Mouse (Mus musculus): Measurements from ENCODE around the gene Tgfa. TPM values are rescaled to one million over a fixed set of nuclear protein-coding genes. Genes with fewer than 3 reads are reported as not detected.

Tgfa gene
- polyA plus RNA-seq, 1 experiment from 2014 or later = 4.2 TPM

- 69% methylated on average over 12 of the region's 12 CpGs for WGBS
- peaks cover 13% of the 10 kb centered on the region; the same call in 1 of the 2 replicates for H3K4me1 ChIP-seq
- no peak overlapping the region for H3K4me2 ChIP-seq
- no peaks in the 10 kb centered on the region for H3K27me3 ChIP-seq
- no peak overlapping the region for H3K4me3 ChIP-seq
- ATAC-seq (ENCODE audit: borderline replicate concordance, extremely low read depth, low FRiP score, low TSS enrichment) = no peak
- H3K27ac ChIP-seq = no peak overlapping the region
- no peaks in the 10 kb centered on the region for H3K9me3 ChIP-seq
- no peak overlapping the region for H3K9ac ChIP-seq
- H3K36me3 ChIP-seq = no peaks in the 10 kb centered on the region
Measured at GRCm38 (mm10) chr6:86211081-86211763, 16.2 kb downstream of the Tgfa start.

GRCm38 (mm10) chr6:86212871-86213640, 18.0 kb downstream of the Tgfa start:
- no peaks in the 10 kb centered on the region for H3K36me3 ChIP-seq
- no peak overlapping the region for H3K27ac ChIP-seq
- ATAC-seq (ENCODE audit: borderline replicate concordance, extremely low read depth, low FRiP score, low TSS enrichment) = no peak
- no peak overlapping the region for H3K4me3 ChIP-seq
- H3K4me1 ChIP-seq = peaks cover 13% of the 10 kb centered on the region; the same call in 1 of the 2 replicates
- 41% methylated on average over 3 of the region's 3 CpGs for WGBS
- no peak overlapping the region for H3K9ac ChIP-seq
- no peaks in the 10 kb centered on the region for H3K9me3 ChIP-seq
- no peaks in the 10 kb centered on the region for H3K27me3 ChIP-seq
- no peak overlapping the region for H3K4me2 ChIP-seq

- Histone ChIP-seq H3K27ac (no peak overlapping the region), H3K4me2 (no peak overlapping the region), H3K9me3 (no peaks in the 10 kb centered on the region), H3K4me1 (peaks cover 22% of the 10 kb centered on the region), H3K27me3 (no peaks in the 10 kb centered on the region), H3K9ac (no peak overlapping the region), H3K4me3 (no peak overlapping the region), H3K36me3 (no peaks in the 10 kb centered on the region)
- ATAC-seq (ENCODE audit: borderline replicate concordance, extremely low read depth, low FRiP score, low TSS enrichment) = no peak
- 85% methylated on average over 2 of the region's 2 CpGs for WGBS
Measured at GRCm38 (mm10) chr6:86218066-86218465, 23.0 kb downstream of the Tgfa start.

- Histone ChIP-seq H3K9me3 (no peaks in the 10 kb centered on the region), H3K27me3 (no peaks in the 10 kb centered on the region), H3K4me1 (peaks cover 22% of the 10 kb centered on the region), H3K36me3 (no peaks in the 10 kb centered on the region), H3K27ac (no peak overlapping the region; the same call in 1 of the 2 replicates), H3K9ac (no peak overlapping the region), H3K4me2 (no peak overlapping the region), H3K4me3 (no peak overlapping the region)
- 72% methylated on average over 4 of the region's 4 CpGs for WGBS
- no peak for ATAC-seq (ENCODE audit: borderline replicate concordance, extremely low read depth, low FRiP score, low TSS enrichment)
Measured at GRCm38 (mm10) chr6:86218739-86219138, 23.7 kb downstream of the Tgfa start.

GRCm38 (mm10) chr6:86219494-86219893, 24.5 kb downstream of the Tgfa start:
- no peak for ATAC-seq (ENCODE audit: borderline replicate concordance, extremely low read depth, low FRiP score, low TSS enrichment)
- Histone ChIP-seq H3K4me3 (no peak overlapping the region), H3K9me3 (no peaks in the 10 kb centered on the region), H3K4me1 (peaks cover 22% of the 10 kb centered on the region), H3K36me3 (no peaks in the 10 kb centered on the region), H3K27ac (peak overlapping the region; percentile 50), H3K4me2 (no peak overlapping the region), H3K27me3 (no peaks in the 10 kb centered on the region), H3K9ac (no peak overlapping the region)
- 46% methylated on average over 5 of the region's 5 CpGs for WGBS

GRCm38 (mm10) chr6:86220171-86220570, 25.1 kb downstream of the Tgfa start:
- no peak overlapping the region for H3K4me3 ChIP-seq
- peak overlapping the region; percentile 50 for H3K27ac ChIP-seq
- no peaks in the 10 kb centered on the region for H3K27me3 ChIP-seq
- H3K36me3 ChIP-seq = no peaks in the 10 kb centered on the region
- 44% methylated on average over 4 of the region's 4 CpGs for WGBS
- no peaks in the 10 kb centered on the region for H3K9me3 ChIP-seq
- no peak overlapping the region for H3K4me2 ChIP-seq
- H3K4me1 ChIP-seq = peaks cover 22% of the 10 kb centered on the region
- H3K9ac ChIP-seq = no peak overlapping the region
- no peak for ATAC-seq (ENCODE audit: borderline replicate concordance, extremely low read depth, low FRiP score, low TSS enrichment)

GRCm38 (mm10) chr6:86222381-86222780, 27.4 kb downstream of the Tgfa start:
- Histone ChIP-seq H3K4me3 (no peak overlapping the region), H3K27ac (peak overlapping the region; percentile 70), H3K4me1 (peaks cover 22% of the 10 kb centered on the region), H3K9ac (no peak overlapping the region), H3K36me3 (no peaks in the 10 kb centered on the region), H3K9me3 (no peaks in the 10 kb centered on the region), H3K4me2 (no peak overlapping the region), H3K27me3 (no peaks in the 10 kb centered on the region)
- 22% methylated on average over 7 of the region's 7 CpGs for WGBS
- peak; percentile 69; the same call in 1 of the 2 replicates for ATAC-seq (ENCODE audit: borderline replicate concordance, extremely low read depth, low FRiP score, low TSS enrichment)

GRCm38 (mm10) chr6:86225604-86226003, 30.6 kb downstream of the Tgfa start:
- Histone ChIP-seq H3K4me1 (0 out of 2 replicates have a peak, but pooled peaks cover 6% of the 10 kb centered on the region), H3K4me3 (no peak overlapping the region), H3K36me3 (no peaks in the 10 kb centered on the region), H3K9ac (no peak overlapping the region), H3K27ac (no peak overlapping the region), H3K4me2 (no peak overlapping the region), H3K27me3 (no peaks in the 10 kb centered on the region), H3K9me3 (no peaks in the 10 kb centered on the region)
- no peak for ATAC-seq (ENCODE audit: borderline replicate concordance, extremely low read depth, low FRiP score, low TSS enrichment)

- no peaks in the 10 kb centered on the region for H3K36me3 ChIP-seq
- H3K27me3 ChIP-seq = no peaks in the 10 kb centered on the region
- H3K4me1 ChIP-seq = 0 out of 2 replicates have a peak, but pooled peaks cover 3% of the 10 kb centered on the region
- no peak overlapping the region for H3K9ac ChIP-seq
- no peaks in the 10 kb centered on the region for H3K9me3 ChIP-seq
- WGBS = 89% methylated on average over 5 of the region's 5 CpGs
- no peak overlapping the region for H3K4me2 ChIP-seq
- ATAC-seq (ENCODE audit: borderline replicate concordance, extremely low read depth, low FRiP score, low TSS enrichment) = no peak
- H3K27ac ChIP-seq = no peak overlapping the region
- no peak overlapping the region for H3K4me3 ChIP-seq
Measured at GRCm38 (mm10) chr6:86232367-86232766, 37.3 kb downstream of the Tgfa start.

GRCm38 (mm10) chr6:86233512-86234430, 38.7 kb downstream of the Tgfa start:
- Histone ChIP-seq H3K9ac (no peak overlapping the region), H3K27ac (peak overlapping the region; percentile 72), H3K9me3 (no peaks in the 10 kb centered on the region), H3K4me3 (no peak overlapping the region), H3K4me2 (no peak overlapping the region), H3K36me3 (no peaks in the 10 kb centered on the region), H3K27me3 (no peaks in the 10 kb centered on the region), H3K4me1 (0 out of 2 replicates have a peak, but pooled peaks cover 3% of the 10 kb centered on the region)
- ATAC-seq (ENCODE audit: borderline replicate concordance, extremely low read depth, low FRiP score, low TSS enrichment) = peak; percentile 23; the same call in 1 of the 2 replicates
- WGBS = 27% methylated on average over 13 of the region's 13 CpGs

GRCm38 (mm10) chr6:86244866-86245265, 49.8 kb downstream of the Tgfa start:
- no peaks in the 10 kb centered on the region for H3K36me3 ChIP-seq
- H3K9me3 ChIP-seq = no peaks in the 10 kb centered on the region
- 0 out of 2 replicates have a peak, but pooled peaks cover 6% of the 10 kb centered on the region for H3K4me1 ChIP-seq
- no peak overlapping the region for H3K4me2 ChIP-seq
- no peak overlapping the region for H3K4me3 ChIP-seq
- 52% methylated on average over 3 of the region's 3 CpGs for WGBS
- no peak overlapping the region for H3K9ac ChIP-seq
- H3K27me3 ChIP-seq = no peaks in the 10 kb centered on the region
- no peak for ATAC-seq (ENCODE audit: borderline replicate concordance, extremely low read depth, low FRiP score, low TSS enrichment)
- H3K27ac ChIP-seq = no peak overlapping the region

All from lung, embryonic 15.5 days (tissue).